Mouse (Mus musculus) hindbrain, embryonic 13.5 days (tissue): ENCODE measurements around the gene Snx27. TPM values are rescaled to one million over a fixed set of nuclear protein-coding genes. Genes with fewer than 3 reads are reported as not detected.
A peak's percentile ranks its signal among the peaks of the same experiment; 100 is the strongest.

ENCODE experiments used
- ATAC-seq: fragments of 200-750 bp; cut with Nextera tagmentation; 2 replicates; pipeline ENCODE4 v1.8.0; 2017; ENCODE audit warnings: moderate TSS enrichment; ENCODE audit not compliant: low FRiP score
- H3K27ac ChIP-seq: fragments of 300-500 bp; sonication (generic); 2 replicates; pipeline ENCODE4 v1.5.1; 2015; ENCODE audit warnings: inconsistent platforms, mild to moderate bottlenecking, moderate library complexity
- H3K27me3 ChIP-seq: fragments of 300-500 bp; sonication (generic); 2 replicates; pipeline ENCODE4 v1.6.1; 2015; ENCODE audit warnings: mild to moderate bottlenecking, inconsistent platforms
- H3K36me3 ChIP-seq: fragments of 300-500 bp; sonication (generic); 2 replicates; pipeline ENCODE4 v1.6.1; 2015; ENCODE audit warnings: mild to moderate bottlenecking, inconsistent platforms
- H3K4me1 ChIP-seq: fragments of 300-500 bp; sonication (generic); replicated peaks from 2 replicates; pipeline ENCODE4 v1.6.1; 2015; ENCODE audit warnings: inconsistent platforms
- H3K4me2 ChIP-seq: fragments of 300-500 bp; sonication (generic); 2 replicates; pipeline ENCODE4 v1.6.1; 2015; ENCODE audit warnings: inconsistent platforms, mild to moderate bottlenecking, moderate library complexity
- H3K4me3 ChIP-seq: fragments of 300-500 bp; sonication (generic); 2 replicates; pipeline ENCODE4 v1.5.1; 2015; ENCODE audit warnings: mild to moderate bottlenecking, inconsistent platforms
- H3K9ac ChIP-seq: fragments of 300-500 bp; sonication (generic); 2 replicates; pipeline ENCODE4 v1.6.1; 2015; ENCODE audit warnings: mild to moderate bottlenecking, inconsistent platforms
- H3K9me3 ChIP-seq: fragments of 300-500 bp; sonication (generic); 2 replicates; pipeline ENCODE4 v1.6.1; 2016; ENCODE audit warnings: inconsistent platforms
- WGBS: fragments of 180-500 bp; shearing (Covaris S2); methylation state at CpG from one replicate; pipeline ENCODE4 v1.1.7; 2015; 5-methylcytosine and 5-hydroxymethylcytosine counted together
- polyA plus RNA-seq: library from polyadenylated mRNA; unstranded; fragments of >200 nt; fragmentation: Nextera tagmentation; extraction: Ambion mirVana; gene quantifications from 2 replicates; pipeline ENCODE4 v1.2.1, GENCODE M21; 2015

Gene Snx27
- polyA plus RNA-seq, 1 experiment from 2014 or later: 74.7 TPM

DNA sequence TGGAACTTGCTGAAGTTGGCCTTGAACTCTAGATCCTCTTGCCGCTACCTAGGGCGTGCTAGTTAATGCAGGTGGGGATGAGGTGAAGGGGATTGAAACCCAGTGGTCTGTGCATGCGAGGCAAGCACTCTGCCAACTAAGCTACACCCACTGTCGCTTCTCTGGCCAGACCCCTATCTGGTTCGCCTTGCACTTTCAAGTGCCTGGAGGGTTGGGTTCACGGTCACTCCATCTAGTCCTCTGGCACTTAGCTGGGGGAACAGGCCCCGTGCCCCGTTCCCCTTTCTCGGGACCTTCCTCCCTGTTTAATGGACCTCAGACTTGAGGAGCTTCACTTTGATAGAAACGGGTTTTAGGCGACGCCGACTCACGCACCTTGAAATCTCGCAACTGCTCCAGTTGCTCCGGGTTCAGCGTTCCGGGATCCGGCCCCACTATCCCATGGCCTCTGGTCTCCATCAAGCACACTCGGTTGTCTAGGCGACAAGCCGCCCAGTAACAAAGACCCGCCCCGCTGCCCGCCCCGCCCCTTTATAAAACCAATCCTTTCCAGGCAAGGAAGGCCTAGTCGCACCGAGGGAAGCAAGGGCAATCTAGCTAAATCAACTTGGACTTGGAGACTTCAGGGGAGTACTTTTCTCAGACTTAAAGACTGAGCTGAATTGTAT, 109.9 kb downstream of the Snx27 start:
- Histone ChIP-seq H3K27me3 (no peaks in the 10 kb centered on the region), H3K4me1 (peaks cover 32% of the 10 kb centered on the region), H3K9ac (peak overlapping the region; percentile 51), H3K27ac (no peak overlapping the region), H3K36me3 (no peaks in the 10 kb centered on the region), H3K4me3 (peak overlapping the region; percentile 36), H3K9me3 (no peaks in the 10 kb centered on the region), H3K4me2 (peak overlapping the region; percentile 57)
- 13% methylated on average over 28 of the region's 28 CpGs for WGBS
- ATAC-seq: peak; percentile 38; the same call in 1 of the 2 replicates

DNA sequence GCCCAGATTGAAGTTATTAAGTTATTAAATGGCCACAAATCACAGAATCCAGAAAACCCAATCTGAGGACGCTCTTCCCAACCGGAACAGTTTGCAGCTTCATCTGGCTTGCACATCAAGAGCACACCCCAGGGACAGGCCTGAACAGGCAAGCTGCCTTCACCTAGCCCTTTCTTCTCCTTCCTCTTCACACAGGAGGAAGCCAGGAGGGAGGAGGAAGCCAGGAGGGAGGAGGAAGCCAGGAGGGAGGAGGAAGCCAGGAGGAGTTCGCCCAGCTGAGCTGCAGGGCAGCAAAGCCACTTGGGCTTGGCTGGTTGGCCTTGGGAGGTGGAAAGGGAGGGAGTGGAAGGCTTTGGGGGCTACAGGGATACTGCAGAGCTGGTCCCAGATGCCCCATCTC, 113.6 kb downstream of the Snx27 start:
- H3K27ac ChIP-seq: no peak overlapping the region
- H3K4me2 ChIP-seq: no peak overlapping the region
- no peak overlapping the region for H3K9ac ChIP-seq
- H3K27me3 ChIP-seq: no peaks in the 10 kb centered on the region
- 49% methylated on average over 3 of the region's 3 CpGs for WGBS
- ATAC-seq: no peak
- no peak overlapping the region for H3K4me3 ChIP-seq
- peaks cover 45% of the 10 kb centered on the region for H3K4me1 ChIP-seq
- no peaks in the 10 kb centered on the region for H3K9me3 ChIP-seq
- H3K36me3 ChIP-seq: no peaks in the 10 kb centered on the region

- Histone ChIP-seq H3K9ac (peak overlapping the region; percentile 59), H3K4me1 (peaks cover 39% of the 10 kb centered on the region), H3K4me2 (no peak overlapping the region), H3K9me3 (no peaks in the 10 kb centered on the region), H3K36me3 (no peaks in the 10 kb centered on the region), H3K27me3 (no peaks in the 10 kb centered on the region), H3K27ac (peak overlapping the region; percentile 94), H3K4me3 (no peak overlapping the region)
- WGBS: 37% methylated on average over 13 of the region's 13 CpGs
- peak; percentile 63 for ATAC-seq
Measured at GRCm38 (mm10) chr3:94465632-94466430, 116.7 kb downstream of the Snx27 start.

- Histone ChIP-seq H3K27me3 (no peaks in the 10 kb centered on the region), H3K4me3 (no peak overlapping the region), H3K9ac (peak overlapping the region; percentile 29; the same call in 1 of the 2 replicates), H3K27ac (peak overlapping the region; percentile 94), H3K4me1 (peaks cover 38% of the 10 kb centered on the region), H3K36me3 (no peaks in the 10 kb centered on the region), H3K4me2 (peak overlapping the region; percentile 15; the same call in 1 of the 2 replicates), H3K9me3 (no peaks in the 10 kb centered on the region)
- WGBS: 18% methylated on average over 11 of the region's 11 CpGs
- peak; percentile 74 for ATAC-seq
Measured at GRCm38 (mm10) chr3:94463926-94464578, 118.5 kb downstream of the Snx27 start.

GRCm38 (mm10) chr3:94459834-94460233, 122.7 kb downstream of the Snx27 start:
- peaks cover 22% of the 10 kb centered on the region for H3K4me1 ChIP-seq
- ATAC-seq: no peak
- WGBS: 100% methylated on average over 2 of the region's 2 CpGs

DNA sequence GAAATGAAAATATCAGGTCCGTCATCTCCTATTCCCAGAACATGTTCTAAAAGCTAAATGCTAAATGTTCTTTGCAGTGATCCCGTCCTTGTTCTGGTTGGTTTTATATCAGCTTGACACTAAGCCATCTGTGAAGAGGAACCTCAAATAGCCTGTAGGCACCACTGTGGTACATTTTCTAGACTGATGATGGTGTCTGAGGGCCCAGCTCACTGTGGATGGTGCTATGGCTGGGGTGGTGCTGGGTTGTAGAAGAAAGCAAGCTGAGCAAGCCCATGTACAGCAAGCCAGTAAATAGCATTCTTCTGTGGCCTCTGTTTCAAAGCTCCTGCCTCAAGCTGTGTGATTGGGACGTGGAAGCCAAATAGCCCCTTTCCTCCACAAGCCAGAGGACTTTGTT, 125.5 kb downstream of the Snx27 start:
- H3K9me3 ChIP-seq: no peaks in the 10 kb centered on the region
- no peaks in the 10 kb centered on the region for H3K36me3 ChIP-seq
- H3K4me2 ChIP-seq: peak overlapping the region; percentile 50; the same call in 1 of the 2 replicates
- H3K9ac ChIP-seq: no peak overlapping the region
- peak; percentile 34; the same call in 1 of the 2 replicates for ATAC-seq
- 0 out of 2 replicates have a peak, but pooled peaks cover 7% of the 10 kb centered on the region for H3K27me3 ChIP-seq
- WGBS: 81% methylated on average over 3 of the region's 3 CpGs
- peak overlapping the region; percentile 36 for H3K4me3 ChIP-seq
- H3K4me1 ChIP-seq: peaks cover 6% of the 10 kb centered on the region; the same call in 1 of the 2 replicates
- H3K27ac ChIP-seq: no peak overlapping the region; the same call in 1 of the 2 replicates

More at GRCm38 (mm10) chr3:94459834-94460233, 122.7 kb downstream of the Snx27 start:
- Histone ChIP-seq H3K36me3 (no peaks in the 10 kb centered on the region), H3K9ac (no peak overlapping the region), H3K9me3 (no peaks in the 10 kb centered on the region), H3K27me3 (0 out of 2 replicates have a peak, but pooled peaks cover 7% of the 10 kb centered on the region), H3K27ac (no peak overlapping the region), H3K4me3 (no peak overlapping the region), H3K4me2 (no peak overlapping the region)

DNA sequence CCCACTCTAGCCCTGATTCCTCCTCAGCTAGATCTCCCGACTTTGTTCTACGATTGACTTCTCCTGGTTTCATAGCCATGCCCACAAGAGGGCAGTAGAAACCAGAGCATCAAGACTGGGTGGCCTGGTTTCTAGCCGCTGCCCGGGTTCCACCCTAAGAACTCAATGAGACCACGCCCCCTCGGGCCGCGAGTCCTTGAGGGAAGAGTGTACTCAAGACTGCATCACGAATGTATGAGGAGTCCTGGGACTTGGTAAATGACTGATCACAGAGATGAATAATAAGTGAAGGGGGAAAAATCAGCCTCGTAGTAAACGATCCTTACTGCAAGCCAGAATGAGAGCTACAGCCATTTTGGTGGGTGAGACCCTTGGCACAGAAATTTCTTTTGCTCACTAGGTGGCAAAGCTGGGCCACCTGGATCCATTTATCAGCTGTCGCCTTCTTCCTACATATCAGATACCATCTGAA, 126.0 kb downstream of the Snx27 start:
- Histone ChIP-seq H3K27ac (no peak overlapping the region), H3K9ac (peak overlapping the region; percentile 46; the same call in 1 of the 2 replicates), H3K27me3 (0 out of 2 replicates have a peak, but pooled peaks cover 7% of the 10 kb centered on the region), H3K4me3 (peak overlapping the region; percentile 36), H3K36me3 (no peaks in the 10 kb centered on the region), H3K9me3 (no peaks in the 10 kb centered on the region), H3K4me1 (peaks cover 6% of the 10 kb centered on the region; the same call in 1 of the 2 replicates), H3K4me2 (peak overlapping the region; percentile 50)
- peak; percentile 93 for ATAC-seq
- WGBS: 2% methylated on average over 12 of the region's 12 CpGs

DNA sequence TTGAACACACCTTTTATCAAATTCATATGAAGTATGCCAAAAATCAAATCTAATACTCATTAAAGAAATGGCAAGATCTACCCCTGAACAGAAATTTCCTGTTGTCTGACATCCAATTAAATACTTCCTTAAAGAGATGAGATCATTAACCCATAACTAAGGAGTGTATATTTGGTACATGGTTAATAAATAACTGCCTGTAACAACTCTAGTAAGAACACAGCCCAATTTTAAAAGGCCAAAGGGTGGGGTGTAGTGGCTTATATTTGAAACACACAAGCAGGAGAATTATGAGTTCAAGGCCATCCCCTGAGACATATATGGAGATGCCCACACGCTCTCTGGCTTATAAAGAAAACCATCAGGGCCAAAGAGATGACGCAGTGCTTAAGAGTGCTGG, 133.1 kb downstream of the Snx27 start:
- Histone ChIP-seq H3K4me1 (peaks cover 5% of the 10 kb centered on the region), H3K9ac (no peak overlapping the region), H3K4me3 (no peak overlapping the region), H3K27ac (no peak overlapping the region), H3K27me3 (no peaks in the 10 kb centered on the region), H3K9me3 (no peaks in the 10 kb centered on the region), H3K4me2 (no peak overlapping the region), H3K36me3 (peaks cover 57% of the 10 kb centered on the region)
- WGBS: 91% methylated on average over 2 of the region's 2 CpGs
- ATAC-seq: no peak

Other genes with a start within 250 kb of the Snx27 start
- 0.13 TPM in 1 of 2 replicates, not detected in the other for gene Them5, start 240.6 kb downstream of the Snx27 start, polyA plus RNA-seq
- 1.7 and 1.8 TPM in 2 replicates for gene C2cd4d, start 220.3 kb downstream of the Snx27 start, polyA plus RNA-seq
- gene Rorc, start 209.9 kb downstream of the Snx27 start, polyA plus RNA-seq: 0.42 and 0.50 TPM in 2 replicates
- 0.81 and 0.96 TPM in 2 replicates for gene Lingo4, start 184.2 kb downstream of the Snx27 start, polyA plus RNA-seq
- 58.8 and 59.7 TPM in 2 replicates for gene Tdrkh, start 169.4 kb downstream of the Snx27 start, polyA plus RNA-seq
- gene Mrpl9, start 139.4 kb downstream of the Snx27 start, polyA plus RNA-seq: 58.8 and 62.2 TPM in 2 replicates
- 1.0 and 1.5 TPM in 2 replicates for gene Oaz3, start 138.8 kb downstream of the Snx27 start, polyA plus RNA-seq
- 294 and 312 TPM in 2 replicates for gene Celf3, start 104.4 kb downstream of the Snx27 start, polyA plus RNA-seq
- 25.0 and 27.1 TPM in 2 replicates for gene Riiad1, start 102.4 kb downstream of the Snx27 start, polyA plus RNA-seq
- gene Gm10972, start 60.4 kb upstream of the Snx27 start, polyA plus RNA-seq: not detected in 2 replicates
- gene Tuft1, start 76.2 kb upstream of the Snx27 start, polyA plus RNA-seq: 4.2 and 4.5 TPM in 2 replicates
- 0.52 TPM in 1 of 2 replicates, not detected in the other for gene Selenbp2, start 110.8 kb upstream of the Snx27 start, polyA plus RNA-seq
- 7.4 and 7.6 TPM in 2 replicates for gene Cgn, start 203.8 kb upstream of the Snx27 start, polyA plus RNA-seq